Mouse (Mus musculus): ENCODE results near the gene Mlst8.
"Not testable (repeated sequence)": the region's sequence is repeated elsewhere in the genome, so short reads cannot be mapped to it uniquely, and the experiment has no call there.

Mlst8 gene

GRCm38 (mm10) chr17:24469336-24469909 is 9.5 kb downstream of the Mlst8 start:
- no peak for DNase-seq (ENCODE audit: low spot score)

- DNase-seq (ENCODE audit: low spot score) = no peak
Observed at GRCm38 (mm10) chr17:24468636-24469246, 10.1 kb downstream of the Mlst8 start.

GRCm38 (mm10) chr17:24463374-24464133 is 15.3 kb downstream of the Mlst8 start:
- no peak for DNase-seq (ENCODE audit: low spot score)

GRCm38 (mm10) chr17:24462932-24463331 is 15.9 kb downstream of the Mlst8 start:
- no peak for DNase-seq (ENCODE audit: low spot score)

- no peak for DNase-seq (ENCODE audit: low spot score)
Observed at GRCm38 (mm10) chr17:24461580-24461979, 17.3 kb downstream of the Mlst8 start.

- not testable (repeated sequence) for DNase-seq (ENCODE audit: low spot score)
Observed at GRCm38 (mm10) chr17:24455523-24456206, 23.2 kb downstream of the Mlst8 start.

- DNase-seq (ENCODE audit: low spot score) = peak; percentile 99
Observed at GRCm38 (mm10) chr17:24454756-24455522, 23.9 kb downstream of the Mlst8 start.

- no peak for DNase-seq (ENCODE audit: low spot score)
Observed at GRCm38 (mm10) chr17:24454218-24454755, 24.6 kb downstream of the Mlst8 start.

GRCm38 (mm10) chr17:24453372-24453771 is 25.5 kb downstream of the Mlst8 start:
- DNase-seq (ENCODE audit: low spot score) = no peak

- no peak for DNase-seq (ENCODE audit: low spot score)
Observed at GRCm38 (mm10) chr17:24451220-24451619, 27.7 kb downstream of the Mlst8 start.

GRCm38 (mm10) chr17:24449507-24449906 is 29.4 kb downstream of the Mlst8 start:
- DNase-seq (ENCODE audit: low spot score) = no peak

- no peak for DNase-seq (ENCODE audit: low spot score)
Observed at GRCm38 (mm10) chr17:24446590-24446989, 32.3 kb downstream of the Mlst8 start.

- peak; percentile 69 for DNase-seq (ENCODE audit: low spot score)
Observed at GRCm38 (mm10) chr17:24443409-24443808, 35.5 kb downstream of the Mlst8 start.

GRCm38 (mm10) chr17:24442632-24443155 is 36.2 kb downstream of the Mlst8 start, which contains the start of gene Dnase1l2:
Dnase1l2 (minus strand) TSS chr17:24443105.
- DNase-seq (ENCODE audit: low spot score) = no peak

GRCm38 (mm10) chr17:24442107-24442506 is 36.8 kb downstream of the Mlst8 start:
- no peak for DNase-seq (ENCODE audit: low spot score)

GRCm38 (mm10) chr17:24441148-24441547 is 37.7 kb downstream of the Mlst8 start:
- DNase-seq (ENCODE audit: low spot score) = no peak

GRCm38 (mm10) chr17:24440377-24440776 is 38.5 kb downstream of the Mlst8 start:
- DNase-seq (ENCODE audit: low spot score) = no peak

GRCm38 (mm10) chr17:24437016-24437415 is 41.9 kb downstream of the Mlst8 start:
- no peak for DNase-seq (ENCODE audit: low spot score)

- DNase-seq (ENCODE audit: low spot score) = no peak
Observed at GRCm38 (mm10) chr17:24429201-24429983, 49.5 kb downstream of the Mlst8 start.

- DNase-seq (ENCODE audit: low spot score) = no peak
Observed at GRCm38 (mm10) chr17:24427170-24427557, 51.7 kb downstream of the Mlst8 start.
